8 mouse cellular contexts compared by ENCODE assay signal in the genomic region with DNA sequence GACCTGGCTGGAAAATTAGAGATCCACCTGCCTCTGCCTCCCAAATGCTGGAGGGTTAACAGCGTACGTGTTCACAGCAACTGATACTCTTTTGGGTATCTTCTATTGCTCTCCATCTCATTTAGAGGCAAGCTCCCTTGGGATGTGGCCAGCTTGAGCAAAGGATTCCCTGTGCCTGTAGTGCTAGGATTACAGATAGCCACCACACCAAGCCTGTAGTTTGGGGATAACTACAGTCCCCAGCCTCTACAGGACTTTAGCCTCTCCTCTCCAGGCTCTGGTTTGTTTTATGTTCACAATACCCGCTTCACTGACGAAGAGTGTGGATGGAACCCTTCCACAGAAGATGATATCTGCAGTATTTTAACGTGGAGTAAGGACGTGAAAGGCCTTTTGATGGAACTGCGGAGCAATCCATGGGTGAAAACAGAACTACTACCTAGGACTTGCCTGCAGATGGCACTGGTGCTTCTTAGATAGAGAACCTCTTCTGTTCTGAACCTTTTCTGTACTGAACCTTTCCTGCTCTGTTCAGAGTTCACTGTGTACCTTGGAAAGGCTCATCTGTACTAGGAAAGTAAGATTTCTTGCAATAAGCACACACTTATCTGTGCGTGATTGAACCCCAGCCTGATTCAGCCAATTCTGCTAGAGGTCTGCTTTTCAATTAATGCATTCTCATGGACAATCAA.
A peak's percentile ranks its signal among the peaks of the same experiment; 100 is the strongest.
DNase-seq lines count a peak whose midpoint lies in the region; ATAC-seq and TF ChIP-seq lines count a peak whose summit lies in the region.

No protein-coding gene starts in this region.

- no peaks in the 10 kb centered on the region for H3K4me1 ChIP-seq in ES-Bruce4 (ENCODE audit: control insufficient read depth, insufficient read depth, low read length)
- no peaks in the 10 kb centered on the region for H3K4me1 ChIP-seq in embryonic facial prominence, embryonic 12.5 days
- no peaks in the 10 kb centered on the region for H3K4me1 ChIP-seq in intestine, postnatal 0 days (replicated peaks; ENCODE audit: control insufficient read depth, insufficient read depth, low read length)

- no peak overlapping the region for H3K9ac ChIP-seq in ES-Bruce4 (ENCODE audit: low read depth, poor library complexity, severe bottlenecking)
- H3K9ac ChIP-seq in embryonic facial prominence, embryonic 12.5 days: no peak overlapping the region
- no peak overlapping the region for H3K9ac ChIP-seq in intestine, postnatal 0 days (ENCODE audit: low read depth, low read length)

- no peak overlapping the region for H3K27ac ChIP-seq in ES-Bruce4 (ENCODE audit: insufficient read depth, low read length)
- H3K27ac ChIP-seq in embryonic facial prominence, embryonic 12.5 days: no peak overlapping the region
- no peak overlapping the region for H3K27ac ChIP-seq in intestine, postnatal 0 days (ENCODE audit: low read depth, low read length)

- H3K9me3 ChIP-seq in ES-Bruce4 (replicated peaks; ENCODE audit: control insufficient read depth, insufficient read depth, low read length, poor library complexity, severe bottlenecking): no peaks in the 10 kb centered on the region
- H3K9me3 ChIP-seq in embryonic facial prominence, embryonic 12.5 days: no peaks in the 10 kb centered on the region
- no peaks in the 10 kb centered on the region for H3K9me3 ChIP-seq in intestine, postnatal 0 days (ENCODE audit: control insufficient read depth)

- intact Hi-C loops in left cerebral cortex, postnatal 14 days (cut with DNase I): no loop called here

- TF ChIP-seq POLR2A in ES-Bruce4 (IDR thresholded peaks at IDR 0.05; ENCODE audit: insufficient read depth, low read length): no peak

- peak; percentile 10 for TF ChIP-seq CTCF in ES-Bruce4 (IDR thresholded peaks at IDR 0.05; ENCODE audit: low read depth, low read length)
- TF ChIP-seq CTCF in intestine, postnatal 0 days (IDR thresholded peaks at IDR 0.05; ENCODE audit: low read depth): peak; percentile 82

- 39% methylated on average over 8 of the region's 8 CpGs for WGBS in embryonic facial prominence, embryonic 12.5 days
- WGBS in intestine, postnatal 0 days: 45% methylated on average over 8 of the region's 8 CpGs

- no peaks in the 10 kb centered on the region for H3K27me3 ChIP-seq in ES-Bruce4 (ENCODE audit: control insufficient read depth, insufficient read depth, low read length, poor library complexity, severe bottlenecking)
- H3K27me3 ChIP-seq in embryonic facial prominence, embryonic 12.5 days: no peaks in the 10 kb centered on the region
- no peaks in the 10 kb centered on the region for H3K27me3 ChIP-seq in intestine, postnatal 0 days (replicated peaks; ENCODE audit: control insufficient read depth, insufficient read depth, low read length)

- no peak overlapping the region for H3K4me3 ChIP-seq in ES-Bruce4 (ENCODE audit: low read depth, low read length)
- H3K4me3 ChIP-seq in embryonic facial prominence, embryonic 12.5 days: no peak overlapping the region
- H3K4me3 ChIP-seq in intestine, postnatal 0 days (ENCODE audit: low read depth, low read length): no peak overlapping the region

- H3K4me2 ChIP-seq in embryonic facial prominence, embryonic 12.5 days (replicated peaks): no peak overlapping the region
- H3K4me2 ChIP-seq in intestine, postnatal 0 days (replicated peaks; ENCODE audit: low read depth): no peak overlapping the region

- ATAC-seq in embryonic facial prominence, embryonic 12.5 days (ENCODE audit: insufficient number of reproducible peaks, insufficient read depth, low FRiP score, low TSS enrichment): peak; percentile 77; the same call in 1 of the 2 replicates
- no peak for ATAC-seq in intestine, postnatal 0 days
- ATAC-seq in granulocyte monocyte progenitor cell, adult 5-6 weeks (replicated peaks; ENCODE audit: poor library complexity, severe bottlenecking): no peak

- no peaks in the 10 kb centered on the region for H3K36me3 ChIP-seq in ES-Bruce4 (ENCODE audit: control insufficient read depth, insufficient read depth, low read length, poor library complexity, severe bottlenecking)
- no peaks in the 10 kb centered on the region for H3K36me3 ChIP-seq in embryonic facial prominence, embryonic 12.5 days
- no peaks in the 10 kb centered on the region for H3K36me3 ChIP-seq in intestine, postnatal 0 days (ENCODE audit: control insufficient read depth, insufficient read depth)

- no peak for TF ChIP-seq EP300 in ES-Bruce4 (IDR thresholded peaks at IDR 0.05; ENCODE audit: insufficient read depth, low read depth, low read length)

- peak; percentile 3 for DNase-seq in NIH3T3 (ENCODE audit: low read depth)
- peak; percentile 72 to 76 for DNase-seq in left cerebral cortex, postnatal 14 days (ENCODE audit: low spot score in 2 of 2)
- DNase-seq in right cerebral cortex, postnatal 14 days: peak; percentile 57
- no peak for DNase-seq in heart, adult 8-10 months (ENCODE audit: low spot score)
